Mouse (Mus musculus): ENCODE measurements around the gene Stfa2l1. TPM values are rescaled to one million over a fixed set of nuclear protein-coding genes. Genes with fewer than 3 reads are reported as not detected.
"Not testable (repeated sequence)": the region's sequence is repeated elsewhere in the genome, so short reads cannot be mapped to it uniquely, and the experiment has no call there.

The Stfa2l1 gene
- polyA plus RNA-seq, 1 experiment from 2014 or later = not detected

GRCm38 (mm10) chr16:36183912-36184311, 27.3 kb downstream of the Stfa2l1 start, which contains the start of gene Gm5483:
Gm5483 (plus strand) TSS chr16:36184212.
- not testable (repeated sequence) for H3K36me3 ChIP-seq (ENCODE audit: control insufficient read depth, insufficient read depth, low read length); H3K4me3 ChIP-seq (ENCODE audit: low read depth, low read length); H3K9me3 ChIP-seq (ENCODE audit: control insufficient read depth, low read length); DNase-seq (ENCODE audit: low spot score); H3K4me1 ChIP-seq (replicated peaks; ENCODE audit: control insufficient read depth, insufficient read depth, low read length); H3K9ac ChIP-seq (ENCODE audit: low read depth, low read length); H3K27ac ChIP-seq (ENCODE audit: low read depth, low read length); H3K4me2 ChIP-seq (replicated peaks; ENCODE audit: low read depth, low read length); H3K27me3 ChIP-seq (ENCODE audit: control insufficient read depth, insufficient read depth, low read length); ATAC-seq (ENCODE audit: low FRiP score)
- 84% methylated on average over 4 of the region's 4 CpGs for WGBS

DNA sequence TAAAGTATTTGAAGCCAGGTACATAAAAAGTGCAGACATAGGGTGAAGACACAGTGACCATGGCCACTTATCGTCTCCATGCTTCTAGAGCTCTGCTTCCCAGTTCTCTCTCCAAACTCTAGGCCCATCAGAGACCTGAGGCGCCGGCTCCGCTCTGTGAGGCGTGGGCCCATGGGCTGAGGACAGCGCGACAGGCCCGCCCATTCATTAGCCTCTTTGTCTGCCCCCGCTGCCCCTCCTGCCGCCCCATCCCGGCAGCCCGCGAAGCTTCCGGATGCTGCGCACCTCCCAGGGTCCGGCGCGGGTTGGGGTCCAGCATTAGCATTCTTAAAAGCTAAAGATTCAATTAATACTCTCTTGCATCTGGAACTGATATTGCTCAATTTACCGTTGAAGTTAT, 42.6 kb downstream of the Stfa2l1 start:
- Histone ChIP-seq H3K9me3 (ENCODE audit: control insufficient read depth, low read length) (no peaks in the 10 kb centered on the region), H3K4me2 (replicated peaks; ENCODE audit: low read depth, low read length) (peak overlapping the region; percentile 17; the same call in 1 of the 2 replicates), H3K9ac (ENCODE audit: low read depth, low read length) (no peak overlapping the region), H3K27me3 (ENCODE audit: control insufficient read depth, insufficient read depth, low read length) (no peaks in the 10 kb centered on the region), H3K36me3 (ENCODE audit: control insufficient read depth, insufficient read depth, low read length) (no peaks in the 10 kb centered on the region), H3K4me1 (replicated peaks; ENCODE audit: control insufficient read depth, insufficient read depth, low read length) (no peaks in the 10 kb centered on the region), H3K4me3 (ENCODE audit: low read depth, low read length) (no peak overlapping the region), H3K27ac (ENCODE audit: low read depth, low read length) (no peak overlapping the region)
- peak; percentile 10 for DNase-seq (ENCODE audit: low spot score)
- 30% methylated on average over 19 of the region's 19 CpGs for WGBS
- peak; percentile 43; the same call in 1 of the 2 replicates for ATAC-seq (ENCODE audit: low FRiP score)

DNA sequence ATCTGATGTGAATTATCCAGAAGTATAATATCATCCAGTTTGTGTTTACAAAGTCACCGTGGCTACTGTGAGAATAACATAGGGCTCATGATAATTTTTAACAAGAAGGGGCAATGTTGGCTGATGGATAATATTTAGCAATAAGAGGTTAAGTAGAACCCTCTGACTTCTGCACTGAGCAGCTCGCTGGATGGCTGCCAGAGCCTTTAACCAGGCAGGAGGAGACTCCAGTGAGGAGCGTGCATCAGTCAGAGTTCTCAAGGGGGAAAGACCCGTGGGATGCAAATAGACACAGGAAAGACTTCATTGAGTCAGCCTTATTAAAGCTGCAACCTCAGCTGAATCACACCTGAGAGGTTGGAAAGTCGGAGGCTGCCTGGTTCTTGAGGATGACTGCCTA, 47.2 kb downstream of the Stfa2l1 start:
- H3K36me3 ChIP-seq (ENCODE audit: control insufficient read depth, insufficient read depth, low read length) = no peaks in the 10 kb centered on the region
- H3K4me2 ChIP-seq (replicated peaks; ENCODE audit: low read depth, low read length) = no peak overlapping the region
- H3K27me3 ChIP-seq (ENCODE audit: control insufficient read depth, insufficient read depth, low read length) = no peaks in the 10 kb centered on the region
- H3K27ac ChIP-seq (ENCODE audit: low read depth, low read length) = no peak overlapping the region
- no peak overlapping the region for H3K9ac ChIP-seq (ENCODE audit: low read depth, low read length)
- H3K9me3 ChIP-seq (ENCODE audit: control insufficient read depth, low read length) = no peaks in the 10 kb centered on the region
- ATAC-seq (ENCODE audit: low FRiP score) (no peak), DNase-seq (ENCODE audit: low spot score) (no peak)
- WGBS = 85% methylated on average over 5 of the region's 5 CpGs
- H3K4me1 ChIP-seq (replicated peaks; ENCODE audit: control insufficient read depth, insufficient read depth, low read length) = no peaks in the 10 kb centered on the region
- no peak overlapping the region for H3K4me3 ChIP-seq (ENCODE audit: low read depth, low read length)

GRCm38 (mm10) chr16:36205684-36206083, 49.1 kb downstream of the Stfa2l1 start:
- 39% methylated on average over 2 of the region's 2 CpGs for WGBS
- H3K4me1 ChIP-seq (replicated peaks; ENCODE audit: control insufficient read depth, insufficient read depth, low read length); DNase-seq (ENCODE audit: low spot score); H3K27me3 ChIP-seq (ENCODE audit: control insufficient read depth, insufficient read depth, low read length); ATAC-seq (ENCODE audit: low FRiP score); H3K36me3 ChIP-seq (ENCODE audit: control insufficient read depth, insufficient read depth, low read length); H3K9ac ChIP-seq (ENCODE audit: low read depth, low read length); H3K27ac ChIP-seq (ENCODE audit: low read depth, low read length); H3K9me3 ChIP-seq (ENCODE audit: control insufficient read depth, low read length); H3K4me2 ChIP-seq (replicated peaks; ENCODE audit: low read depth, low read length); H3K4me3 ChIP-seq (ENCODE audit: low read depth, low read length): not testable (repeated sequence)

- DNase-seq (ENCODE audit: low spot score) (no peak), ATAC-seq (ENCODE audit: low FRiP score) (no peak)
- Histone ChIP-seq H3K27ac (ENCODE audit: low read depth, low read length) (no peak within 1 kb of the TSS), H3K4me2 (replicated peaks; ENCODE audit: low read depth, low read length) (no peak within 1 kb of the TSS), H3K9me3 (ENCODE audit: control insufficient read depth, low read length) (no peaks in the 10 kb centered on the region), H3K4me3 (ENCODE audit: low read depth, low read length) (no peak within 1 kb of the TSS), H3K27me3 (ENCODE audit: control insufficient read depth, insufficient read depth, low read length) (no peaks in the 10 kb centered on the region), H3K36me3 (ENCODE audit: control insufficient read depth, insufficient read depth, low read length) (no peaks in the 10 kb centered on the region), H3K9ac (ENCODE audit: low read depth, low read length) (no peak within 1 kb of the TSS), H3K4me1 (replicated peaks; ENCODE audit: control insufficient read depth, insufficient read depth, low read length) (no peaks in the 10 kb centered on the region)
- 84% methylated on average over 2 of the region's 2 CpGs for WGBS
Measured at GRCm38 (mm10) chr16:36209967-36210453, 53.4 kb downstream of the Stfa2l1 start, which contains the start of gene Gm5416. Gm5416 (plus strand) TSS chr16:36210403.

Other genes starting within 250 kb of the Stfa2l1 start
- gene Parp9, start 218.3 kb upstream of the Stfa2l1 start, polyA plus RNA-seq (2014; fragmentation: Nextera tagmentation; extraction: Ambion mirVana) = 2.0 and 2.7 TPM in 2 replicates
- 2.2 and 2.5 TPM in 2 replicates for gene Dtx3l, start 217.7 kb upstream of the Stfa2l1 start, polyA plus RNA-seq (2014; fragmentation: Nextera tagmentation; extraction: Ambion mirVana)
- 82.4 and 96.6 TPM in 2 replicates for gene Kpna1, start 178.1 kb upstream of the Stfa2l1 start, polyA plus RNA-seq (2014; fragmentation: Nextera tagmentation; extraction: Ambion mirVana)
- 12.2 and 14.2 TPM in 2 replicates for gene Wdr5b, start 115.6 kb upstream of the Stfa2l1 start, polyA plus RNA-seq (2014; fragmentation: Nextera tagmentation; extraction: Ambion mirVana)
- gene Fam162a, start 85.2 kb upstream of the Stfa2l1 start, polyA plus RNA-seq (2014; fragmentation: Nextera tagmentation; extraction: Ambion mirVana) = 207 and 223 TPM in 2 replicates
- 71.6 and 78.4 TPM in 2 replicates for gene Ccdc58, start 85.1 kb upstream of the Stfa2l1 start, polyA plus RNA-seq (2014; fragmentation: Nextera tagmentation; extraction: Ambion mirVana)
- 0.15 TPM in 1 of 2 replicates, not detected in the other for gene Csta1, start 25.6 kb upstream of the Stfa2l1 start, polyA plus RNA-seq (2014; fragmentation: Nextera tagmentation; extraction: Ambion mirVana)
- gene Gm5483, start 27.4 kb downstream of the Stfa2l1 start, polyA plus RNA-seq (2014; fragmentation: Nextera tagmentation; extraction: Ambion mirVana) = 1.7 TPM in 1 of 2 replicates, not detected in the other
- not detected in 2 replicates for gene Gm5416, start 53.6 kb downstream of the Stfa2l1 start, polyA plus RNA-seq (2014; fragmentation: Nextera tagmentation; extraction: Ambion mirVana)
- 0.28 TPM in 1 of 2 replicates, not detected in the other for gene 2010005H15Rik, start 64.7 kb downstream of the Stfa2l1 start, polyA plus RNA-seq (2014; fragmentation: Nextera tagmentation; extraction: Ambion mirVana)
- gene Stfa1, start 120.1 kb downstream of the Stfa2l1 start, polyA plus RNA-seq (2014; fragmentation: Nextera tagmentation; extraction: Ambion mirVana) = 1.8 and 2.3 TPM in 2 replicates
- not detected in 2 replicates for gene BC117090, start 177.5 kb downstream of the Stfa2l1 start, polyA plus RNA-seq (2014; fragmentation: Nextera tagmentation; extraction: Ambion mirVana)
- 1.0 and 1.2 TPM in 2 replicates for gene BC100530, start 210.9 kb downstream of the Stfa2l1 start, polyA plus RNA-seq (2014; fragmentation: Nextera tagmentation; extraction: Ambion mirVana)